Mouse (Mus musculus): ENCODE measurements around the gene Stag1. TPM values are rescaled to one million over a fixed set of nuclear protein-coding genes. Genes with fewer than 3 reads are reported as not detected.
A peak's percentile ranks its signal among the peaks of the same experiment; 100 is the strongest.

The Stag1 gene
- polyA plus RNA-seq, 1 experiment from 2014 or later, result 45.0 TPM

GRCm38 (mm10) chr9:100917111-100917510 is 319.5 kb downstream of the Stag1 start:
- no peaks in the 10 kb centered on the region for H3K27me3 ChIP-seq
- H3K4me3 ChIP-seq (replicated peaks), result no peak overlapping the region
- ATAC-seq (replicated peaks; ENCODE audit: low FRiP score), result no peak
- no peak overlapping the region for H3K27ac ChIP-seq
- peaks cover 3% of the 10 kb centered on the region; the same call in 1 of the 2 replicates for H3K36me3 ChIP-seq
- 54% methylated on average over 2 of the region's 2 CpGs for WGBS
- no peaks in the 10 kb centered on the region for H3K9me3 ChIP-seq (replicated peaks)
- H3K4me1 ChIP-seq, result no peaks in the 10 kb centered on the region
- H3K9ac ChIP-seq, result no peak overlapping the region
- H3K4me2 ChIP-seq, result no peak overlapping the region

DNA sequence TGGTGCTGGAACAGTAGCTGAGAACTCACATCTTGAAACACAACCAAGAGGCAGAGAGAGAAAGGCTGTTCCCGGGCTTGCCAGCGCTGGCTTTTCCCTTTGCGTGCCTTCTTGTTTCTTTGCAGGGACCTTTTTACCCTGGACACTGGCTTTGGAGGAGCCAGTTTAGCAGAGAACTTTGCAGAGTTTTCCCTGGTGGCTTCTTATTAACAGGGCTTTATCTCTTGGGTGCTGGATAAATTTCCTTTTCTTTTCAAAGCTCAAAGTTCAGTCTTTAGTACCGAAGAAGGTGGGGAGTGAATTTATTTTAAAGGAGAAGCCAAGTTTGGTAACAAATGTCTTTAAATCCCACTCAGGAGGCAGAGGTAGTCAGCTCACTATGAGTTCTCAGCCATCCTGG is 329.0 kb downstream of the Stag1 start:
- no peaks in the 10 kb centered on the region for H3K27me3 ChIP-seq
- no peak overlapping the region for H3K9ac ChIP-seq
- no peak overlapping the region for H3K4me2 ChIP-seq
- H3K9me3 ChIP-seq (replicated peaks), result no peaks in the 10 kb centered on the region
- peaks cover 35% of the 10 kb centered on the region for H3K36me3 ChIP-seq
- no peaks in the 10 kb centered on the region for H3K4me1 ChIP-seq
- H3K4me3 ChIP-seq (replicated peaks), result no peak overlapping the region
- WGBS, result 98% methylated on average over 4 of the region's 4 CpGs
- ATAC-seq (replicated peaks; ENCODE audit: low FRiP score), result no peak
- no peak overlapping the region for H3K27ac ChIP-seq

DNA sequence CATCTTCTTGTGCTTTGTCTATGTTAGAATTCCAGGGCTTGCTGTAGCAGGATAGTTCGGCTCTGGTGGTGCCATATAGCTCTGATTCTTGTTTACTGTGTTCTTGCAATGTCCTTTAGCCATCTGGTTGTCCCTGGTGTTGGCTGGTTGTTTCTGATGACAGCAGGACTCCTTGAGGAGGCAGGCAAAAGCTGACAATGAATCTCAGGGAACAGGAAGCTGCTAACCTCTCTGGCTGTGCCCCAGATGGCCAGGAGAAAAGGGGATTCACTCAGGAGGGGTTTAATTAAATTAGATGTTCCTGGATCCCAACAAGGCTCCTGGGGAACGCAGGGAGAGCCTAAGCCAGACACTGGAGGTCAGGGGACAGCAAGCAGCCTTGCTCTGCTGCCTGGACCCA is 344.4 kb downstream of the Stag1 start:
- Histone ChIP-seq H3K27me3 (no peaks in the 10 kb centered on the region), H3K27ac (no peak overlapping the region), H3K9ac (no peak overlapping the region), H3K36me3 (peaks cover 23% of the 10 kb centered on the region), H3K4me1 (no peaks in the 10 kb centered on the region), H3K4me2 (no peak overlapping the region), H3K9me3 (replicated peaks) (no peaks in the 10 kb centered on the region), H3K4me3 (replicated peaks) (no peak overlapping the region)
- WGBS, result 80% methylated on average over 2 of the region's 2 CpGs
- no peak for ATAC-seq (replicated peaks; ENCODE audit: low FRiP score)

GRCm38 (mm10) chr9:100944677-100945365 is 347.2 kb downstream of the Stag1 start:
- WGBS, result 92% methylated on average over 5 of the region's 5 CpGs
- Histone ChIP-seq H3K27me3 (no peaks in the 10 kb centered on the region), H3K36me3 (peaks cover 46% of the 10 kb centered on the region), H3K27ac (no peak overlapping the region), H3K4me2 (no peak overlapping the region), H3K4me3 (replicated peaks) (no peak overlapping the region), H3K9ac (no peak overlapping the region), H3K4me1 (no peaks in the 10 kb centered on the region), H3K9me3 (replicated peaks) (no peaks in the 10 kb centered on the region)
- ATAC-seq (replicated peaks; ENCODE audit: low FRiP score), result no peak

GRCm38 (mm10) chr9:100951481-100951880 is 353.9 kb downstream of the Stag1 start:
- no peak for ATAC-seq (replicated peaks; ENCODE audit: low FRiP score)
- Histone ChIP-seq H3K27me3 (no peaks in the 10 kb centered on the region), H3K27ac (no peak overlapping the region), H3K9ac (no peak overlapping the region), H3K4me2 (no peak overlapping the region), H3K4me3 (replicated peaks) (no peak overlapping the region), H3K4me1 (no peaks in the 10 kb centered on the region), H3K36me3 (peaks cover 73% of the 10 kb centered on the region), H3K9me3 (replicated peaks) (no peaks in the 10 kb centered on the region)
- 57% methylated on average over 4 of the region's 4 CpGs for WGBS

- Histone ChIP-seq H3K27ac (no peak overlapping the region), H3K4me1 (no peaks in the 10 kb centered on the region), H3K4me2 (no peak overlapping the region), H3K27me3 (no peaks in the 10 kb centered on the region), H3K36me3 (peaks cover 23% of the 10 kb centered on the region), H3K9me3 (replicated peaks) (no peaks in the 10 kb centered on the region), H3K4me3 (replicated peaks) (no peak overlapping the region), H3K9ac (no peak overlapping the region)
- ATAC-seq (replicated peaks; ENCODE audit: low FRiP score), result no peak
- WGBS, result 73% methylated on average over 5 of the region's 5 CpGs
These were observed 365.4 kb downstream of the Stag1 start for GRCm38 (mm10) chr9:100962903-100963427.

DNA sequence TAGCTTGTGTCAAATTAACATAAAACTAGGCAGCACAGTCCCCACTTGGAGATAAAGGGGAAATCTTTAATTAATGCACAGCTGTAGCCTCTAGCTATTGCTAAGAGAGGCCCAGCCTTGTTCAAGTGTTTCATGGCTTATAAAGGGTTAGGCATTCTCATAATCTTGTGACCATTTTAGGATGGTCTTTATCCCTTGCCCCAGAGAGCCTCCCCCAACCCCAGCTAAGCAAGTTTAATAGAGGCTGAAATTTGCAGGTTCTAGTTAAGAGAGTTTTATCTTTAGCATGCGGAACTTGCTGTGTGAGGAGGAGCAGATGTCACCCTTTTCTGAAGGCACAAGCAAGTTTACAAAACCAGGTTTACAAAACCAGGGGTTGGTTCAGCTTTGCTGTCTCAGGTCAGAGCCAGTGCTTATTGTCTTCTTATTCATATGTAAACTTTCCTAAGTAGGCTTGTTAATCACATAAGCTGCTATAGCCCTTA is 365.9 kb downstream of the Stag1 start:
- Histone ChIP-seq H3K4me1 (no peaks in the 10 kb centered on the region), H3K27me3 (no peaks in the 10 kb centered on the region), H3K9ac (no peak overlapping the region), H3K36me3 (peaks cover 18% of the 10 kb centered on the region), H3K9me3 (replicated peaks) (no peaks in the 10 kb centered on the region), H3K27ac (no peak overlapping the region), H3K4me3 (replicated peaks) (no peak overlapping the region), H3K4me2 (no peak overlapping the region)
- no peak for ATAC-seq (replicated peaks; ENCODE audit: low FRiP score)
- 77% methylated on average over 1 of the region's 1 CpGs for WGBS

DNA sequence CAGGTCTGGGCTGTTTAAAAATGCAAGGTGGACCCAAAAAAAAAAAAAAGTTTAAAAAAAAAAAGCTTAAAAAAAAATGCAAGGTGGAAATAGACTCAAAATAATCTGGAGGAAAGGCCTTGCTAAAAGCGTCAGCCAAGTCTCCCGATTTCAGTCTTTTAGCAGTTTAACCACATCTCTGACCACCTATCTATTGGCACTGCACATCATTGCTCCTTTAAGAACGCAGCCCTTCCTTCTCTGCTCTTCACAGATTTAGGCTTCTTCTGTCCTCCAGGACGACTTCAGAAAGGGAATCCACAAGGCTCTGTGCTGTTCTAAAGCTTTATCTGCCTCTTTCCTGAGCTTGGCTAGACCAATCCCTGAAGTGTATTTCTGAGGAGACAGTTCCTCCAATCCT is 366.5 kb downstream of the Stag1 start:
- no peak for ATAC-seq (replicated peaks; ENCODE audit: low FRiP score)
- H3K4me2 ChIP-seq, result no peak overlapping the region
- no peak overlapping the region for H3K9ac ChIP-seq
- H3K4me1 ChIP-seq, result no peaks in the 10 kb centered on the region
- no peak overlapping the region for H3K27ac ChIP-seq
- no peaks in the 10 kb centered on the region for H3K9me3 ChIP-seq (replicated peaks)
- H3K4me3 ChIP-seq (replicated peaks), result no peak overlapping the region
- peaks cover 11% of the 10 kb centered on the region for H3K36me3 ChIP-seq
- WGBS, result 84% methylated on average over 4 of the region's 4 CpGs
- H3K27me3 ChIP-seq, result no peaks in the 10 kb centered on the region

DNA sequence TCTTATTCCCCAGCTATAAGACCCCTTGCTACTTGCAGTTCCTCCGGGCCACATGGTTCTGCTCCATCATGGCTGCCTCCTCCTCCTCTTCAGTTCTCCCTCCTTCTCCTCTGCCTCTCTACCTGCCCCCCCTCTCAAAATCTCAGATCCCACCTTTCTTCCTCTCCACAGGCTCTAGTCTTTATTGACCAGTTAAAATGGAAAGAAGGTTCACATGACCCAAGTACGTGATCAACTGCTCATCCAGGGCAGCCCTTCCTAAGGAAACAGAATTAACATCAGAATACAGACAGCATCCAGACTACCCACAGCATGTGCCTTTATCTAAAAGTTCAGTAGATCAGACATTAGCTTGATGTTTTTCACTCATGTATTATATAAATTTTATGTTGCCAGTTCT is 371.9 kb downstream of the Stag1 start:
- no peaks in the 10 kb centered on the region for H3K36me3 ChIP-seq
- no peak overlapping the region for H3K9ac ChIP-seq
- no peak overlapping the region for H3K4me3 ChIP-seq (replicated peaks)
- no peak overlapping the region for H3K27ac ChIP-seq
- no peak for ATAC-seq (replicated peaks; ENCODE audit: low FRiP score)
- no peak overlapping the region for H3K4me2 ChIP-seq
- no peaks in the 10 kb centered on the region for H3K27me3 ChIP-seq
- H3K4me1 ChIP-seq, result no peaks in the 10 kb centered on the region
- WGBS, result 85% methylated on average over 2 of the region's 2 CpGs
- no peaks in the 10 kb centered on the region for H3K9me3 ChIP-seq (replicated peaks)

DNA sequence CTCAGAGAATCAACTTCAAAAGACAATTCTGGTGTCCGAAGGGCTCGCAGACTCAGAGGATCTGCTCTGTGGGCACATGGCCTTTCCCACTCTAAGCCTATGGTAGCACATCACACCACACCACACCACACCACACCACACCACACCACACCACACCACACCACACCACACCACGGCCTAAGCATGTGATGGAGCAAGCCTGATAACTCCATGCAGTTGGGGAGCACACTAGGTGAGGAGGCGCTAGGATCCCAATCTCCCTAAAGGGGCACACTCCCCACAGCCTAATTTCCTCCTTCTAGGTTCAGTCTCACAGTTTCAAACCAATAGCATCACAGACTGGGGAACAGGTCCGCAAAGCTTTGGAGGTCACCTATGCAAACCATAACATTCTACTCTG is 381.1 kb downstream of the Stag1 start:
- no peak overlapping the region for H3K4me3 ChIP-seq (replicated peaks)
- 98% methylated on average over 5 of the region's 5 CpGs for WGBS
- H3K4me1 ChIP-seq, result no peaks in the 10 kb centered on the region
- H3K27me3 ChIP-seq, result no peaks in the 10 kb centered on the region
- H3K36me3 ChIP-seq, result 0 out of 2 replicates have a peak, but pooled peaks cover 15% of the 10 kb centered on the region
- no peak for ATAC-seq (replicated peaks; ENCODE audit: low FRiP score)
- H3K9me3 ChIP-seq (replicated peaks), result no peaks in the 10 kb centered on the region
- no peak overlapping the region for H3K27ac ChIP-seq
- no peak overlapping the region for H3K9ac ChIP-seq
- H3K4me2 ChIP-seq, result no peak overlapping the region

- Histone ChIP-seq H3K4me2 (no peak overlapping the region), H3K9ac (no peak overlapping the region), H3K27me3 (no peaks in the 10 kb centered on the region), H3K9me3 (replicated peaks) (no peaks in the 10 kb centered on the region), H3K4me3 (replicated peaks) (no peak overlapping the region), H3K36me3 (0 out of 2 replicates have a peak, but pooled peaks cover 16% of the 10 kb centered on the region), H3K4me1 (no peaks in the 10 kb centered on the region), H3K27ac (no peak overlapping the region)
- ATAC-seq (replicated peaks; ENCODE audit: low FRiP score), result 0 out of 2 replicates have a peak, but pooled peaks have one; percentile 18
- 61% methylated on average over 5 of the region's 5 CpGs for WGBS
These were observed 381.7 kb downstream of the Stag1 start for GRCm38 (mm10) chr9:100979260-100979659.

GRCm38 (mm10) chr9:100982786-100983185 is 385.2 kb downstream of the Stag1 start:
- WGBS, result 85% methylated on average over 7 of the region's 7 CpGs
- ATAC-seq (replicated peaks; ENCODE audit: low FRiP score), result no peak
- Histone ChIP-seq H3K27ac (no peak overlapping the region), H3K27me3 (no peaks in the 10 kb centered on the region), H3K4me3 (replicated peaks) (no peak overlapping the region), H3K9ac (no peak overlapping the region), H3K9me3 (replicated peaks) (no peaks in the 10 kb centered on the region), H3K4me2 (no peak overlapping the region), H3K36me3 (peaks cover 30% of the 10 kb centered on the region), H3K4me1 (no peaks in the 10 kb centered on the region)
